Mouse (Mus musculus) thymus, adult 2 months (tissue): Measurements from ENCODE around the gene Sec16a. TPM values are rescaled to one million over a fixed set of nuclear protein-coding genes. Genes with fewer than 3 reads are reported as not detected.

Experiments
- DNase-seq: peaks from one replicate; pipeline ENCODE4 v3.0.0; 2021
- H3K27ac ChIP-seq: fragments of 200-500 bp; 2 replicates; pipeline ENCODE4 v1.5.1; 2012; ENCODE audit warnings: low read length, control low read depth; ENCODE audit not compliant: control insufficient read depth, insufficient read depth
- H3K27me3 ChIP-seq: fragments of 200-500 bp; 2 replicates; pipeline ENCODE4 v1.6.1; 2012; ENCODE audit warnings: mild to moderate bottlenecking, low read length, moderate library complexity, mixed read lengths; ENCODE audit not compliant: control insufficient read depth, insufficient read depth
- H3K36me3 ChIP-seq: fragments of 200-500 bp; 2 replicates; pipeline ENCODE4 v1.6.1; 2012; ENCODE audit warnings: mild to moderate bottlenecking, low read length, moderate library complexity; ENCODE audit not compliant: control insufficient read depth, insufficient read depth
- H3K4me1 ChIP-seq: fragments of 200-500 bp; replicated peaks from 2 replicates; pipeline ENCODE4 v1.6.1; 2012; ENCODE audit warnings: low read length; ENCODE audit not compliant: control insufficient read depth, insufficient read depth
- H3K4me3 ChIP-seq: fragments of 200-500 bp; 2 replicates; pipeline ENCODE4 v1.5.1; 2012; ENCODE audit warnings: mild to moderate bottlenecking, low read length, control low read depth, moderate library complexity; ENCODE audit not compliant: control insufficient read depth, insufficient read depth
- CTCF ChIP-seq: fragments of 200-500 bp; IDR thresholded peaks from 2 replicates; pipeline ENCODE4 v1.5.1; 2012; ENCODE audit warnings: mild to moderate bottlenecking, control low read depth, low read length, moderate library complexity, borderline replicate concordance; ENCODE audit not compliant: control insufficient read depth, poor library complexity, insufficient read depth; ENCODE audit errors: extremely low read depth
- POLR2A ChIP-seq: fragments of 200-500 bp; IDR thresholded peaks from 2 replicates; pipeline ENCODE4 v1.6.1; 2012; ENCODE audit warnings: mild to moderate bottlenecking, low read length, control low read depth, moderate library complexity; ENCODE audit not compliant: control insufficient read depth, poor library complexity, insufficient read depth; ENCODE audit errors: extremely low read depth
- WGBS: fragments of 180-500 bp; shearing (Covaris S2); methylation state at CpG from one replicate; pipeline ENCODE4 v1.1.7; 2018; 5-methylcytosine and 5-hydroxymethylcytosine counted together
- polyA plus RNA-seq: library from polyadenylated mRNA; depleted of rRNA; stranded (reverse); fragments of >200 nt; gene quantifications from 2 replicates; pipeline ENCODE4 v1.2.3, GENCODE M21; 2012

Sec16a gene
- polyA plus RNA-seq, 1 experiment: 129 TPM

- Histone ChIP-seq H3K4me1 (no peaks in the 10 kb centered on the region), H3K27me3 (no peaks in the 10 kb centered on the region), H3K36me3 (peaks cover 56% of the 10 kb centered on the region), H3K4me3 (no peak overlapping the region), H3K27ac (no peak overlapping the region)
- TF ChIP-seq POLR2A (no peak), CTCF (no peak)
- DNase-seq: no peak
- WGBS: 97% methylated on average over 7 of the region's 7 CpGs
Measured at GRCm38 (mm10) chr2:26434791-26435572, 10.0 kb downstream of the Sec16a start.

GRCm38 (mm10) chr2:26429851-26430250 is 15.2 kb downstream of the Sec16a start:
- no peaks in the 10 kb centered on the region for H3K27me3 ChIP-seq
- H3K4me3 ChIP-seq: no peak overlapping the region
- H3K36me3 ChIP-seq: peaks cover 85% of the 10 kb centered on the region
- WGBS: over 99% methylated on average over 5 of the region's 5 CpGs
- H3K4me1 ChIP-seq: no peaks in the 10 kb centered on the region
- no peak overlapping the region for H3K27ac ChIP-seq
- no peak for DNase-seq
- TF ChIP-seq POLR2A (no peak), CTCF (no peak)

GRCm38 (mm10) chr2:26424541-26424940 is 20.5 kb downstream of the Sec16a start:
- Histone ChIP-seq H3K4me1 (no peaks in the 10 kb centered on the region), H3K36me3 (peaks cover 87% of the 10 kb centered on the region), H3K4me3 (no peak overlapping the region), H3K27ac (no peak overlapping the region), H3K27me3 (no peaks in the 10 kb centered on the region)
- TF ChIP-seq CTCF (no peak), POLR2A (no peak)
- DNase-seq: no peak
- WGBS: 98% methylated on average over 2 of the region's 2 CpGs

- no peak overlapping the region for H3K27ac ChIP-seq
- TF ChIP-seq CTCF: no peak
- TF ChIP-seq POLR2A: no peak
Measured at GRCm38 (mm10) chr2:26423086-26423485, 21.9 kb downstream of the Sec16a start.

GRCm38 (mm10) chr2:26421969-26422368 is 23.0 kb downstream of the Sec16a start:
- no peak overlapping the region for H3K27ac ChIP-seq
- TF ChIP-seq CTCF: no peak
- no peak for TF ChIP-seq POLR2A
- 98% methylated on average over 2 of the region's 2 CpGs for WGBS
- H3K4me3 ChIP-seq: no peak overlapping the region
- H3K36me3 ChIP-seq: peaks cover 75% of the 10 kb centered on the region
- no peaks in the 10 kb centered on the region for H3K4me1 ChIP-seq
- DNase-seq: no peak
- H3K27me3 ChIP-seq: no peaks in the 10 kb centered on the region

More at GRCm38 (mm10) chr2:26423086-26423485, 21.9 kb downstream of the Sec16a start:
- Histone ChIP-seq H3K27me3 (no peaks in the 10 kb centered on the region), H3K4me1 (no peaks in the 10 kb centered on the region), H3K36me3 (peaks cover 76% of the 10 kb centered on the region), H3K4me3 (no peak overlapping the region)
- WGBS: 100% methylated on average over 1 of the region's 1 CpGs
- DNase-seq: no peak

- 84% methylated on average over 1 of the region's 1 CpGs for WGBS
- TF ChIP-seq CTCF: no peak
- no peak for TF ChIP-seq POLR2A
Measured at GRCm38 (mm10) chr2:26418120-26418519, 26.9 kb downstream of the Sec16a start.

More at GRCm38 (mm10) chr2:26418120-26418519, 26.9 kb downstream of the Sec16a start:
- H3K4me1 ChIP-seq: no peaks in the 10 kb centered on the region
- peaks cover 60% of the 10 kb centered on the region for H3K36me3 ChIP-seq
- no peak for DNase-seq
- no peaks in the 10 kb centered on the region for H3K27me3 ChIP-seq
- H3K27ac ChIP-seq: no peak overlapping the region
- no peak overlapping the region for H3K4me3 ChIP-seq
